Mouse (Mus musculus): Measurements from ENCODE around the gene Dppa1. TPM values are rescaled to one million over a fixed set of nuclear protein-coding genes. Genes with fewer than 3 reads are reported as not detected.

Gene Dppa1
- total RNA-seq (2023) = not detected in 2 replicates

GRCm38 (mm10) chr11:46629211-46629795, at the start of gene Dppa1:
Gene Dppa1, minus strand, starts transcription at chr11:46629261.

GRCm38 (mm10) chr11:46571327-46571726, 57.7 kb downstream of the Dppa1 start, which contains the start of gene BC053393:
Gene BC053393, plus strand, starts transcription at chr11:46571536.

Other genes with a start within 250 kb of the Dppa1 start
- gene Itk, start 239.7 kb downstream of the Dppa1 start, total RNA-seq (2023) = 2.9 and 4.5 TPM in 2 replicates
- 0.57 and 0.64 TPM in 2 replicates for gene Fam71b, start 232.7 kb downstream of the Dppa1 start, total RNA-seq (2023)
- gene Med7, start 192.3 kb downstream of the Dppa1 start, total RNA-seq (2023) = 40.4 and 56.2 TPM in 2 replicates
- 0.79 and 1.3 TPM in 2 replicates for gene Havcr2, start 174.3 kb downstream of the Dppa1 start, total RNA-seq (2023)
- gene Gm12169, start 105.0 kb downstream of the Dppa1 start, total RNA-seq (2023) = not detected in 2 replicates
- gene BC053393, start 57.7 kb downstream of the Dppa1 start, total RNA-seq (2023) = not detected in 2 replicates
- gene Timd2, start 77.8 kb upstream of the Dppa1 start, total RNA-seq (2023) = not detected in 2 replicates
- gene Havcr1, start 105.8 kb upstream of the Dppa1 start, total RNA-seq (2023) = not detected in 2 replicates
- 0.23 TPM in 1 of 2 replicates, not detected in the other for gene Timd4, start 181.5 kb upstream of the Dppa1 start, total RNA-seq (2023)